Mouse (Mus musculus) ES-E14 (cell line): ENCODE data around the gene Fcer1g. TPM values are rescaled to one million over a fixed set of nuclear protein-coding genes. Genes with fewer than 3 reads are reported as not detected.

Source experiments
- DNase-seq: peaks from one replicate; pipeline ENCODE4 v3.0.0-alpha.2; 2013; ENCODE audit warnings: low read depth, low spot score
- H3K27ac ChIP-seq: 2 replicates; pipeline ENCODE4 v1.5.1; 2012; ENCODE audit warnings: low read depth, mild to moderate bottlenecking, low read length, moderate library complexity, mixed read lengths; ENCODE audit not compliant: poor library complexity, insufficient read depth, severe bottlenecking
- H3K36me3 ChIP-seq: 2 replicates; pipeline ENCODE4 v1.6.1; 2012; ENCODE audit warnings: mild to moderate bottlenecking, low read length, moderate library complexity, mixed read lengths; ENCODE audit not compliant: control insufficient read depth, poor library complexity, insufficient read depth, severe bottlenecking
- H3K4me1 ChIP-seq, 2 experiments: fragments of 150-350 bp in 1 of 2; sonication (generic) in 1 of 2; 2 replicates each; pipeline ENCODE4 v1.6.1; 2012; ENCODE audit warnings: low read length in 2 of 2, mild to moderate bottlenecking in 1 of 2, mixed read lengths in 1 of 2; ENCODE audit not compliant: control insufficient read depth in 2 of 2, insufficient read depth in 2 of 2, poor library complexity in 1 of 2
- H3K4me3 ChIP-seq, 2 experiments: fragments of 150-350 bp in 1 of 2; sonication (generic) in 1 of 2; 2 replicates each; pipeline ENCODE4 v1.5.1; 2012; ENCODE audit warnings: low read length in 2 of 2, low read depth in 1 of 2, mild to moderate bottlenecking in 1 of 2, mixed read lengths in 1 of 2; ENCODE audit not compliant: insufficient read depth in 1 of 2, poor library complexity in 1 of 2, severe bottlenecking in 1 of 2
- H3K9ac ChIP-seq: 2 replicates; pipeline ENCODE4 v1.6.1; 2012; ENCODE audit warnings: low read depth, mild to moderate bottlenecking, low read length, mixed read lengths; ENCODE audit not compliant: poor library complexity, insufficient read depth, severe bottlenecking
- H3K9me3 ChIP-seq: fragments of 150-350 bp; sonication (generic); 2 replicates; pipeline ENCODE4 v1.6.1; 2012; ENCODE audit warnings: low read depth, mild to moderate bottlenecking, low read length; ENCODE audit not compliant: control insufficient read depth, insufficient read depth
- CHD2 ChIP-seq: IDR thresholded peaks from 2 replicates; pipeline ENCODE4 v1.6.1; 2014; ENCODE audit warnings: mild to moderate bottlenecking, low read depth, low read length, inconsistent platforms
- HCFC1 ChIP-seq: IDR thresholded peaks from 2 replicates; pipeline ENCODE4 v1.6.1; 2012; ENCODE audit warnings: low read length, inconsistent platforms, borderline replicate concordance; ENCODE audit not compliant: insufficient read depth
- MAFK ChIP-seq: IDR thresholded peaks from 2 replicates; pipeline ENCODE4 v1.6.1; 2014; ENCODE audit warnings: mild to moderate bottlenecking, low read depth, low read length, inconsistent platforms; ENCODE audit not compliant: insufficient read depth
- ZC3H11A ChIP-seq: IDR thresholded peaks from 2 replicates; pipeline ENCODE4 v1.6.1; 2012; ENCODE audit warnings: low read depth, mild to moderate bottlenecking, inconsistent platforms, low read length, borderline replicate concordance
- ZNF384 ChIP-seq: IDR thresholded peaks from 2 replicates; pipeline ENCODE4 v1.6.1; 2012; ENCODE audit warnings: low read depth, low read length, inconsistent platforms
- in situ Hi-C, 2 experiments: fragments of 600-800 bp; cut with MboI; formaldehyde crosslinking; loops; one replicate each; pipeline ENCODE4 v1.15.1; 2025; ENCODE audit warnings: low sequenced_read_pairs in 2 of 2, inconsistent platforms in 1 of 2; ENCODE audit not compliant: unreplicated experiment in 2 of 2
- total RNA-seq: library from RNA; depleted of rRNA; stranded (reverse); fragments of 300-350 nt; gene quantifications from 2 replicates; pipeline ENCODE4 v1.2.3, GENCODE M21; 2012

The Fcer1g gene
- total RNA-seq, 1 experiment, result 0.62 TPM

- Histone ChIP-seq H3K9me3 (no peaks in the 10 kb centered on the region), H3K36me3 (no peaks in the 10 kb centered on the region), H3K9ac (no peak overlapping the region), H3K4me3 (no peak overlapping the region), H3K27ac (no peak overlapping the region), H3K4me1 (peaks cover 0 to 7% of the 10 kb centered on the region in 2 experiments; a peak in 1 of 4 replicates)
- in situ Hi-C loops, result no loop called here
- TF ChIP-seq MAFK (no peak), CHD2 (no peak), ZC3H11A (no peak), ZNF384 (no peak), HCFC1 (no peak)
- no peak for DNase-seq
These were observed 29.0 kb upstream of the Fcer1g start for GRCm38 (mm10) chr1:171263185-171263611.

- Histone ChIP-seq H3K36me3 (no peaks in the 10 kb centered on the region), H3K9ac (no peak overlapping the region), H3K9me3 (no peaks in the 10 kb centered on the region), H3K4me1 (peaks cover 0 to 7% of the 10 kb centered on the region in 2 experiments; a peak in 1 of 4 replicates), H3K27ac (no peak overlapping the region), H3K4me3 (no peak overlapping the region)
- in situ Hi-C loops, result no loop called here
- TF ChIP-seq ZNF384, result no peak
- no peak for TF ChIP-seq ZC3H11A
- TF ChIP-seq HCFC1, result no peak
- TF ChIP-seq CHD2, result no peak
- TF ChIP-seq MAFK, result no peak
- no peak for DNase-seq
These were observed 28.5 kb upstream of the Fcer1g start for GRCm38 (mm10) chr1:171262594-171263130.

GRCm38 (mm10) chr1:171260316-171260715, 26.2 kb upstream of the Fcer1g start:
- Histone ChIP-seq H3K4me3 (no peak overlapping the region), H3K4me1 (peaks cover 0 to 7% of the 10 kb centered on the region in 2 experiments; a peak in 1 of 4 replicates), H3K27ac (no peak overlapping the region), H3K36me3 (no peaks in the 10 kb centered on the region), H3K9ac (no peak overlapping the region), H3K9me3 (no peaks in the 10 kb centered on the region)
- TF ChIP-seq MAFK, result no peak
- no peak for TF ChIP-seq ZC3H11A
- TF ChIP-seq HCFC1, result no peak
- no peak for TF ChIP-seq CHD2
- no peak for TF ChIP-seq ZNF384
- in situ Hi-C loops, result no loop called here
- DNase-seq, result no peak

GRCm38 (mm10) chr1:171258921-171259320, 24.8 kb upstream of the Fcer1g start:
- Histone ChIP-seq H3K27ac (no peak overlapping the region), H3K9ac (peak overlapping the region; percentile 30), H3K4me1 (peaks cover 0 to 7% of the 10 kb centered on the region in 2 experiments; a peak in 1 of 4 replicates), H3K9me3 (no peaks in the 10 kb centered on the region), H3K4me3 (peak overlapping the region; percentile 20 to 45; a peak in 2 of 4 replicates), H3K36me3 (no peaks in the 10 kb centered on the region)
- no peak for DNase-seq
- TF ChIP-seq ZNF384 (no peak), HCFC1 (no peak), MAFK (no peak), ZC3H11A (no peak), CHD2 (no peak)
- in situ Hi-C loops, result no loop called here
